Mouse (Mus musculus): ENCODE measurements around the gene Pik3r6. TPM values are rescaled to one million over a fixed set of nuclear protein-coding genes. Genes with fewer than 3 reads are reported as not detected.

Gene Pik3r6
- polyA plus RNA-seq, 2 experiments from 2014 or later, result not detected

- no peak for ATAC-seq
Observed at GRCm38 (mm10) chr11:68585890-68586289, 83.1 kb downstream of the Pik3r6 start.

GRCm38 (mm10) chr11:68586721-68587120, 83.9 kb downstream of the Pik3r6 start, which contains the start of gene Ccdc42:
Gene Ccdc42, plus strand, starts transcription at chr11:68587021.
- ATAC-seq, result no peak

- no peak for ATAC-seq
Observed at GRCm38 (mm10) chr11:68589055-68589809, 86.4 kb downstream of the Pik3r6 start.

- ATAC-seq, result no peak
Observed at GRCm38 (mm10) chr11:68591708-68592107, 88.9 kb downstream of the Pik3r6 start.

GRCm38 (mm10) chr11:68593247-68593646, 90.4 kb downstream of the Pik3r6 start:
- ATAC-seq, result no peak

GRCm38 (mm10) chr11:68597912-68598311, 95.1 kb downstream of the Pik3r6 start:
- no peak for ATAC-seq

GRCm38 (mm10) chr11:68600551-68601021, 97.8 kb downstream of the Pik3r6 start:
- ATAC-seq, result no peak

GRCm38 (mm10) chr11:68601486-68601991, 98.7 kb downstream of the Pik3r6 start:
- no peak for ATAC-seq

Other genes starting within 250 kb of the Pik3r6 start
- under 1 TPM; 0.63 to 0.90 TPM for gene Ntn1, start 102.2 kb upstream of the Pik3r6 start, polyA plus RNA-seq (2017; shearing (Covaris generic))
- gene Pik3r5, start 70.9 kb upstream of the Pik3r6 start, polyA plus RNA-seq (2017; shearing (Covaris generic)), result 10 to 100 TPM; 17.9 to 26.3 TPM
- gene Mfsd6l, start 53.2 kb downstream of the Pik3r6 start, polyA plus RNA-seq (2017; shearing (Covaris generic)), result not detected
- not detected for gene Ccdc42, start 84.0 kb downstream of the Pik3r6 start, polyA plus RNA-seq (2017; shearing (Covaris generic))
- gene Myh10, start 188.5 kb downstream of the Pik3r6 start, polyA plus RNA-seq (2017; shearing (Covaris generic)), result 1 to 10 TPM; 1.5 to 5.2 TPM

Data from CD4-positive, CD25-positive, alpha-beta regulatory T cell, adult 4 months (primary cell).